Mouse (Mus musculus) MEL (cell line): ENCODE measurements around the gene Ube2z. TPM values are rescaled to one million over a fixed set of nuclear protein-coding genes. Genes with fewer than 3 reads are reported as not detected.

ENCODE experiments used
- DNase-seq: peaks from one replicate; pipeline ENCODE4 v3.0.0; 2011; ENCODE audit warnings: low read depth, low spot score
- H3K27ac ChIP-seq: 2 replicates; pipeline ENCODE4 v1.5.1; 2012; ENCODE audit warnings: low read depth, mild to moderate bottlenecking, control low read depth, low read length, moderate library complexity; ENCODE audit not compliant: control insufficient read depth
- H3K27me3 ChIP-seq, 2 experiments: fragments of 150-350 bp in 1 of 2; sonication (generic) in 1 of 2; 2 replicates each; pipeline ENCODE4 v1.6.1; 2012; ENCODE audit warnings: low read length in 2 of 2, mild to moderate bottlenecking in 2 of 2, improper control_type of control experiment in 1 of 2, moderate library complexity in 1 of 2; ENCODE audit not compliant: insufficient read depth in 2 of 2, control insufficient read depth in 1 of 2
- H3K36me3 ChIP-seq, 2 experiments: 2 replicates each; pipeline ENCODE4 v1.6.1; 2012 to 2014; ENCODE audit warnings: low read length in 2 of 2, improper control_type of control experiment in 1 of 2, inconsistent platforms in 1 of 2, mild to moderate bottlenecking in 1 of 2; ENCODE audit not compliant: insufficient read depth in 2 of 2, control insufficient read depth in 1 of 2
- H3K4me1 ChIP-seq, 2 experiments: fragments of 150-350 bp in 1 of 2; sonication (generic) in 1 of 2; 2 replicates each; pipeline ENCODE4 v1.6.1; 2012; ENCODE audit warnings: low read length in 2 of 2, improper control_type of control experiment in 1 of 2, mild to moderate bottlenecking in 1 of 2; ENCODE audit not compliant: insufficient read depth in 2 of 2, control insufficient read depth in 1 of 2
- H3K4me3 ChIP-seq, 2 experiments: fragments of 150-350 bp in 1 of 2; sonication (generic) in 1 of 2; 2 replicates each; pipeline ENCODE4 v1.5.1; 2012; ENCODE audit warnings: low read depth in 2 of 2, low read length in 2 of 2, mild to moderate bottlenecking in 2 of 2, moderate library complexity in 2 of 2, control low read depth in 1 of 2, improper control_type of control experiment in 1 of 2; ENCODE audit not compliant: control insufficient read depth in 1 of 2, insufficient read depth in 1 of 2
- H3K79me2 ChIP-seq: 2 replicates; pipeline ENCODE4 v1.6.1; 2012; ENCODE audit warnings: mild to moderate bottlenecking, low read length, moderate library complexity; ENCODE audit not compliant: control insufficient read depth, poor library complexity, insufficient read depth
- H3K9ac ChIP-seq: 2 replicates; pipeline ENCODE4 v1.6.1; 2012; ENCODE audit warnings: low read depth, mild to moderate bottlenecking, control low read depth, low read length, moderate library complexity; ENCODE audit not compliant: control insufficient read depth, poor library complexity, severe bottlenecking
- H3K9me3 ChIP-seq: fragments of 150-350 bp; sonication (generic); replicated peaks from 2 replicates; pipeline ENCODE4 v1.6.1; 2012; ENCODE audit warnings: mild to moderate bottlenecking, low read length, improper control_type of control experiment, moderate library complexity; ENCODE audit not compliant: insufficient read depth
- CHD1 ChIP-seq: IDR thresholded peaks from 2 replicates; pipeline ENCODE4 v1.6.1; 2012; ENCODE audit warnings: low read depth, mild to moderate bottlenecking, inconsistent platforms, low read length, improper control_type of control experiment
- CTCF ChIP-seq, 3 experiments: IDR thresholded peaks in 2 of 3; conservative IDR thresholded peaks in 1 of 3; 2 replicates each; pipeline ENCODE4 v1.5.1; 2011 to 2012; ENCODE audit warnings: low read length in 3 of 3, low read depth in 2 of 3, mild to moderate bottlenecking in 2 of 3, improper control_type of control experiment in 1 of 3, inconsistent platforms in 1 of 3, mixed read lengths in 1 of 3, moderate library complexity in 1 of 3; ENCODE audit not compliant: control insufficient read depth in 1 of 3, insufficient read depth in 1 of 3, poor library complexity in 1 of 3, severe bottlenecking in 1 of 3
- E2F4 ChIP-seq: IDR thresholded peaks from 2 replicates; pipeline ENCODE4 v1.6.1; 2011; ENCODE audit warnings: low read depth, low read length, improper control_type of control experiment, borderline replicate concordance
- ETS1 ChIP-seq: IDR thresholded peaks from 2 replicates; pipeline ENCODE4 v1.6.1; 2012; ENCODE audit warnings: low read depth, mild to moderate bottlenecking, inconsistent platforms, low read length, improper control_type of control experiment, moderate library complexity
- GABPA ChIP-seq: IDR thresholded peaks from 2 replicates; pipeline ENCODE4 v1.6.1; 2012; ENCODE audit warnings: low read depth, mild to moderate bottlenecking, inconsistent platforms, low read length, improper control_type of control experiment, moderate library complexity
- GATA1 ChIP-seq: IDR thresholded peaks from 2 replicates; pipeline ENCODE4 v1.6.1; 2011; ENCODE audit warnings: low read depth, low read length, improper control_type of control experiment
- JUND ChIP-seq: IDR thresholded peaks from 2 replicates; pipeline ENCODE4 v1.6.1; 2011; ENCODE audit warnings: low read depth, mild to moderate bottlenecking, improper control_type of control experiment, low read length
- KAT2A ChIP-seq: conservative IDR thresholded peaks from 2 replicates; pipeline ENCODE4 v1.6.1; 2012; ENCODE audit warnings: low read depth, low read length, improper control_type of control experiment, inconsistent platforms
- MAFK ChIP-seq: IDR thresholded peaks from 2 replicates; pipeline ENCODE4 v1.6.1; 2011; ENCODE audit warnings: low read depth, mild to moderate bottlenecking, low read length, improper control_type of control experiment, borderline replicate concordance
- MAZ ChIP-seq: IDR thresholded peaks from 2 replicates; pipeline ENCODE4 v1.6.1; 2012; ENCODE audit warnings: low read depth, mild to moderate bottlenecking, inconsistent platforms, low read length, improper control_type of control experiment
- MYB ChIP-seq: IDR thresholded peaks from 2 replicates; pipeline ENCODE4 v1.6.1; 2011; ENCODE audit warnings: mild to moderate bottlenecking, low read depth, low read length, improper control_type of control experiment
- MYC ChIP-seq: IDR thresholded peaks from 2 replicates; pipeline ENCODE4 v1.6.1; 2011; ENCODE audit warnings: low read depth, mild to moderate bottlenecking, low read length, improper control_type of control experiment, moderate library complexity
- NRF1 ChIP-seq: IDR thresholded peaks from 2 replicates; pipeline ENCODE4 v1.6.1; 2014; ENCODE audit warnings: low read depth, mild to moderate bottlenecking, inconsistent platforms, low read length, improper control_type of control experiment, moderate library complexity; ENCODE audit not compliant: poor library complexity, insufficient read depth, severe bottlenecking
- POLR2AphosphoS2 ChIP-seq: IDR thresholded peaks from 2 replicates; pipeline ENCODE4 v1.6.1; 2011; ENCODE audit warnings: low read length, improper control_type of control experiment
- RAD21 ChIP-seq: IDR thresholded peaks from 2 replicates; pipeline ENCODE4 v1.6.1; 2011; ENCODE audit warnings: mild to moderate bottlenecking, low read depth, low read length, improper control_type of control experiment
- SIN3A ChIP-seq: IDR thresholded peaks from 2 replicates; pipeline ENCODE4 v1.6.1; 2012; ENCODE audit warnings: low read length, improper control_type of control experiment, inconsistent platforms
- TAL1 ChIP-seq: IDR thresholded peaks from 2 replicates; pipeline ENCODE4 v1.6.1; 2012; ENCODE audit warnings: mild to moderate bottlenecking, inconsistent platforms, low read length, moderate library complexity, mixed read lengths
- ZKSCAN1 ChIP-seq: IDR thresholded peaks from 2 replicates; pipeline ENCODE4 v1.6.1; 2012; ENCODE audit warnings: low read depth, mild to moderate bottlenecking, inconsistent platforms, low read length, improper control_type of control experiment, moderate library complexity
- ZNF384 ChIP-seq: IDR thresholded peaks from 2 replicates; pipeline ENCODE4 v1.6.1; 2012; ENCODE audit warnings: low read depth, mild to moderate bottlenecking, inconsistent platforms, low read length, improper control_type of control experiment
- polyA plus RNA-seq, 2 experiments: library from polyadenylated mRNA; stranded (reverse) in 1 of 2; unstranded in 1 of 2; fragments of >175 nt in 1 of 2; fragments of >200 nt in 1 of 2; gene quantifications; 2 replicates each; pipeline versions ENCODE4 v1.2.1 to v1.2.4; 2012; ENCODE audit warnings: low replicate concordance in 2 of 2, low read depth in 1 of 2; ENCODE audit not compliant: insufficient read length in 2 of 2, insufficient read depth in 1 of 2, missing spikeins in 1 of 2
- total RNA-seq: library from RNA; depleted of rRNA; stranded (reverse); fragments of 300-350 nt; gene quantifications from 2 replicates; pipeline ENCODE4 v1.2.3, GENCODE M21; 2012

Ube2z gene
- total and polyA plus RNA-seq, 3 experiments, result 56.8 to 58.5 TPM; not detected in 1

DNA sequence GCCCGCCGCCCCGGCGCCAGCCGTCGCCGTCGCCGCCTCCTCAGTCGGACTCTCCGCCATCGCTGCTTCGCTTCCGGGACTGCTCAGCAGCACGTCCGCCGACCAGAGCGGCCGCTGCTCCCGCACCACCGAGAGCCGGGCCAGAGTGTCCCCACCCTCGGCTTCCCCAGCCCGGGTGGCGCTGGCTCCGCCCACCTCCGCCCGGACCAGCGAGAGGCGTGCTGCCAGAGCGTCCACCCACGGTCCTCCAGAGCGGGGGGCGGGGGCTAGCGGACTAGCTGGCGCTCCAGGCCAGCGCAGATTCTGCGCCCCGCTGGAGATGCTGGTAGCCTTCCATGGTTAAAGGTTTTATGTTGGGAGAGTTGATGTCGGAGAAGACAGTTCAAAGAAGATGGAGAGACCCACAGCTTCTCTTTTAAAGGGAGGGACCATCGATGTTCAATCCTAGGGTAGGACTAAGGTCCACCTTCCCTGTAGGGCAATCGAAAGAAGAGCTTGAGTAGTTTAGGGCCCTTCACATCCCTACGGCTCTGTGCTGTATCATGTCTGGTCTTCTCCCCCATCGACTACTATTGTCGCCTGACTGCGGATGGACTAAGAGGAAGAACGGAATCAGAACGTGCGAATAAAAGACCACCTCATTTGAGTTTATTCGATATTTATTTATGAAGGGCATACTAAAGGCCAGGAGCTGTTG, at the start of gene Ube2z (continued):
- TF ChIP-seq CHD1 (0 out of 2 replicates have a peak, but pooled peaks have one; percentile 83), RAD21 (no peak), GABPA (peak; percentile 84; the same call in 1 of the 2 replicates), TAL1 (no peak), KAT2A (no peak; the same call in 1 of the 2 replicates)

DNA sequence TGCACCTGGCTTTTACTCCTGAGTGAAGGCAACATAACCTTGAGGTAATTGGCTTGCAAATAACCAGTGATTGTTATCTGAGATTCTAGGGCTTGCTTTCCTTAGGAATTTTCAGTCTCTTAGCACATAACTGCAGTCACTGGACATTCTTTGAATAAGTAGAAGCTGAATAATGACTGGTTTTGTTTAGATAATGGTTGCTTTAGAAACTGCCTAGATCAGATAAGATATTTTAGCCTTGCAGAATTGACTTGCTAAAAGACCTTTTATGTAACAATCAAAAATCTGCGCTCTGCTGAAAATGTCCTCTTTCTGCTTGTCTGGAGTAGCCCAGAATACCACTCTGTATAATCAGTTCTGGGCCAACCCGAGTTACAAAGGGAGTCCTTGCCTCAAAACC, 48.9 kb upstream of the Ube2z start:
- Histone ChIP-seq H3K27ac (no peak overlapping the region), H3K27me3 (peaks cover 1 to 9% of the 10 kb centered on the region in 2 experiments)
- DNase-seq, result no peak

DNA sequence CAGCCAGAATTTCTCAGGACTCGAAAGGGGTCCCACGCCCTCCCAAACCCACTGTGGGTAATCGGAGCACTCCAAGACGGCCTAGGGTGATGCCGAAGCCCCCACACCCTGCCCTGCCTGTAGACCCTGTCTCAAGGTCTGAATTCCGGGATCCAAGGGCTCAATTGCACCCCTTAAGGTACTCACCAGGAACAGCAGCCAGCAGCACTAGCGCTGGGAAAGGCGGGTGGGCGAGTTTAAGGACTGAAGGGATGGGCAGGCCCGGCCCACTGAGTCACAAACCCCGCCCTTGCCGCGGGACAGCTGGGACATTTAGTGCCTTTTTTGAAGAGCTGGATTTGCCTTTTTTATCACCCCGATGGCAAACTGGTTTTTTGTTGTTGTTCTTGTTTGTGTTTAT, 46.6 kb upstream of the Ube2z start, which contains the start of gene Calcoco2:
Calcoco2 (minus strand) TSS at position 214 of the 400 bp plus-strand sequence.
- no peak within 1 kb of the TSS for H3K4me3 ChIP-seq
- no peak for DNase-seq

More for the DNA sequence above, 48.9 kb upstream of the Ube2z start:
- Histone ChIP-seq H3K36me3 (no peaks in the 10 kb centered on the region; a peak in 1 of 4 replicates), H3K4me3 (no peak overlapping the region), H3K79me2 (no peaks in the 10 kb centered on the region), H3K4me1 (no peaks in the 10 kb centered on the region), H3K9ac (no peak overlapping the region), H3K9me3 (no peaks in the 10 kb centered on the region)
- TF ChIP-seq MAFK (no peak), GATA1 (peak; percentile 48)

More for the DNA sequence above, 46.6 kb upstream of the Ube2z start, which contains the start of gene Calcoco2:
- peaks cover 4 to 19% of the 10 kb centered on the region in 2 experiments for H3K27me3 ChIP-seq
- TF ChIP-seq ZNF384, result no peak
- no peak for TF ChIP-seq E2F4
- no peak for TF ChIP-seq SIN3A
- no peak for TF ChIP-seq JUND
- no peak for TF ChIP-seq MYC
- TF ChIP-seq RAD21, result no peak
- no peak for TF ChIP-seq MAZ
- no peak for TF ChIP-seq ETS1
- no peak for TF ChIP-seq MYB
- TF ChIP-seq NRF1, result no peak
- TF ChIP-seq CTCF (IDR thresholded peaks at IDR 0.05 in 2 of 3, conservative IDR thresholded peaks at IDR 0.05 in 1 of 3; ENCODE audit: control insufficient read depth in 1 of 3, insufficient read depth in 1 of 3, low read depth in 2 of 3, low read length in 3 of 3, poor library complexity in 1 of 3, severe bottlenecking in 1 of 3), result no peak
- no peak for TF ChIP-seq ZKSCAN1
- no peak for TF ChIP-seq POLR2AphosphoS2
- TF ChIP-seq, all 39 proteins: peak for 0
- H3K9me3 ChIP-seq, result no peaks in the 10 kb centered on the region
- no peaks in the 10 kb centered on the region for H3K4me1 ChIP-seq
- H3K79me2 ChIP-seq, result no peaks in the 10 kb centered on the region
- no peak within 1 kb of the TSS for H3K27ac ChIP-seq
- H3K36me3 ChIP-seq, result no peaks in the 10 kb centered on the region; a peak in 1 of 4 replicates
- no peak within 1 kb of the TSS for H3K9ac ChIP-seq
